Mouse (Mus musculus): Measurements from ENCODE around the gene Oxa1l. TPM values are rescaled to one million over a fixed set of nuclear protein-coding genes. Genes with fewer than 3 reads are reported as not detected.

Oxa1l gene
- polyA plus RNA-seq, 1 experiment from 2014 or later, result 59.0 TPM

- H3K4me2 ChIP-seq (ENCODE audit: low read length), result no peak overlapping the region
- H3K4me3 ChIP-seq (ENCODE audit: low read depth, low read length), result no peak overlapping the region
- no peaks in the 10 kb centered on the region for H3K4me1 ChIP-seq (ENCODE audit: control insufficient read depth, insufficient read depth, low read length)
- no peak for ATAC-seq
- 90% methylated on average over 7 of the region's 7 CpGs for WGBS
- no peaks in the 10 kb centered on the region for H3K9me3 ChIP-seq (replicated peaks; ENCODE audit: control insufficient read depth, low read length)
- H3K27me3 ChIP-seq (replicated peaks; ENCODE audit: control insufficient read depth, insufficient read depth, low read length), result no peaks in the 10 kb centered on the region
- no peak overlapping the region for H3K9ac ChIP-seq (ENCODE audit: low read length)
- no peak for DNase-seq (ENCODE audit: low spot score)
- H3K36me3 ChIP-seq (ENCODE audit: control insufficient read depth, insufficient read depth, low read length), result no peaks in the 10 kb centered on the region
- H3K27ac ChIP-seq (ENCODE audit: low read depth, low read length), result no peak overlapping the region
Observed at GRCm38 (mm10) chr14:54396685-54397084, 36.1 kb downstream of the Oxa1l start.

- Histone ChIP-seq H3K27ac (ENCODE audit: low read depth, low read length) (no peak overlapping the region), H3K27me3 (replicated peaks; ENCODE audit: control insufficient read depth, insufficient read depth, low read length) (no peaks in the 10 kb centered on the region), H3K36me3 (ENCODE audit: control insufficient read depth, insufficient read depth, low read length) (no peaks in the 10 kb centered on the region), H3K4me3 (ENCODE audit: low read depth, low read length) (no peak overlapping the region), H3K9ac (ENCODE audit: low read length) (no peak overlapping the region), H3K9me3 (replicated peaks; ENCODE audit: control insufficient read depth, low read length) (no peaks in the 10 kb centered on the region), H3K4me2 (ENCODE audit: low read length) (no peak overlapping the region), H3K4me1 (ENCODE audit: control insufficient read depth, insufficient read depth, low read length) (no peaks in the 10 kb centered on the region)
- DNase-seq (ENCODE audit: low spot score), result no peak
- 89% methylated on average over 7 of the region's 7 CpGs for WGBS
- ATAC-seq, result no peak
Observed at GRCm38 (mm10) chr14:54397872-54398527, 37.4 kb downstream of the Oxa1l start.

- WGBS, result 77% methylated on average over 7 of the region's 7 CpGs
Observed at GRCm38 (mm10) chr14:54398528-54398916, 37.9 kb downstream of the Oxa1l start.

GRCm38 (mm10) chr14:54398921-54399382, 38.3 kb downstream of the Oxa1l start:
- no peaks in the 10 kb centered on the region for H3K36me3 ChIP-seq (ENCODE audit: control insufficient read depth, insufficient read depth, low read length)
- H3K9ac ChIP-seq (ENCODE audit: low read length), result no peak overlapping the region
- 78% methylated on average over 8 of the region's 8 CpGs for WGBS
- DNase-seq (ENCODE audit: low spot score) (no peak), ATAC-seq (no peak)
- no peaks in the 10 kb centered on the region for H3K9me3 ChIP-seq (replicated peaks; ENCODE audit: control insufficient read depth, low read length)
- H3K4me2 ChIP-seq (ENCODE audit: low read length), result no peak overlapping the region
- H3K4me1 ChIP-seq (ENCODE audit: control insufficient read depth, insufficient read depth, low read length), result no peaks in the 10 kb centered on the region
- H3K27me3 ChIP-seq (replicated peaks; ENCODE audit: control insufficient read depth, insufficient read depth, low read length), result no peaks in the 10 kb centered on the region
- no peak overlapping the region for H3K4me3 ChIP-seq (ENCODE audit: low read depth, low read length)
- H3K27ac ChIP-seq (ENCODE audit: low read depth, low read length), result no peak overlapping the region

More at GRCm38 (mm10) chr14:54398528-54398916, 37.9 kb downstream of the Oxa1l start:
- Histone ChIP-seq H3K27ac (ENCODE audit: low read depth, low read length) (no peak overlapping the region), H3K27me3 (replicated peaks; ENCODE audit: control insufficient read depth, insufficient read depth, low read length) (no peaks in the 10 kb centered on the region), H3K4me1 (ENCODE audit: control insufficient read depth, insufficient read depth, low read length) (no peaks in the 10 kb centered on the region), H3K9me3 (replicated peaks; ENCODE audit: control insufficient read depth, low read length) (no peaks in the 10 kb centered on the region), H3K4me3 (ENCODE audit: low read depth, low read length) (no peak overlapping the region), H3K36me3 (ENCODE audit: control insufficient read depth, insufficient read depth, low read length) (no peaks in the 10 kb centered on the region), H3K4me2 (ENCODE audit: low read length) (no peak overlapping the region), H3K9ac (ENCODE audit: low read length) (no peak overlapping the region)
- DNase-seq (ENCODE audit: low spot score) (no peak), ATAC-seq (no peak)

- DNase-seq (ENCODE audit: low spot score), result no peak
- WGBS, result 84% methylated on average over 3 of the region's 3 CpGs
- Histone ChIP-seq H3K36me3 (ENCODE audit: control insufficient read depth, insufficient read depth, low read length) (no peaks in the 10 kb centered on the region), H3K27me3 (replicated peaks; ENCODE audit: control insufficient read depth, insufficient read depth, low read length) (no peaks in the 10 kb centered on the region), H3K9ac (ENCODE audit: low read length) (no peak overlapping the region), H3K4me2 (ENCODE audit: low read length) (no peak overlapping the region), H3K27ac (ENCODE audit: low read depth, low read length) (no peak overlapping the region), H3K9me3 (replicated peaks; ENCODE audit: control insufficient read depth, low read length) (no peaks in the 10 kb centered on the region), H3K4me1 (ENCODE audit: control insufficient read depth, insufficient read depth, low read length) (no peaks in the 10 kb centered on the region), H3K4me3 (ENCODE audit: low read depth, low read length) (no peak overlapping the region)
- no peak for ATAC-seq
Observed at GRCm38 (mm10) chr14:54401723-54402122, 41.1 kb downstream of the Oxa1l start.

- 85% methylated on average over 25 of the region's 25 CpGs for WGBS
- Histone ChIP-seq H3K4me3 (ENCODE audit: low read depth, low read length) (no peak overlapping the region), H3K9ac (ENCODE audit: low read length) (no peak overlapping the region), H3K27ac (ENCODE audit: low read depth, low read length) (no peak overlapping the region), H3K4me1 (ENCODE audit: control insufficient read depth, insufficient read depth, low read length) (no peaks in the 10 kb centered on the region; the same call in 1 of the 2 replicates), H3K27me3 (replicated peaks; ENCODE audit: control insufficient read depth, insufficient read depth, low read length) (no peaks in the 10 kb centered on the region), H3K36me3 (ENCODE audit: control insufficient read depth, insufficient read depth, low read length) (no peaks in the 10 kb centered on the region), H3K4me2 (ENCODE audit: low read length) (no peak overlapping the region), H3K9me3 (replicated peaks; ENCODE audit: control insufficient read depth, low read length) (no peaks in the 10 kb centered on the region)
- ATAC-seq (no peak), DNase-seq (ENCODE audit: low spot score) (no peak)
Observed at GRCm38 (mm10) chr14:54408336-54409056, 47.9 kb downstream of the Oxa1l start.

GRCm38 (mm10) chr14:54409057-54409645, 48.5 kb downstream of the Oxa1l start:
- Histone ChIP-seq H3K4me3 (ENCODE audit: low read depth, low read length) (no peak overlapping the region), H3K4me2 (ENCODE audit: low read length) (no peak overlapping the region), H3K4me1 (ENCODE audit: control insufficient read depth, insufficient read depth, low read length) (no peaks in the 10 kb centered on the region; the same call in 1 of the 2 replicates), H3K27me3 (replicated peaks; ENCODE audit: control insufficient read depth, insufficient read depth, low read length) (no peaks in the 10 kb centered on the region), H3K27ac (ENCODE audit: low read depth, low read length) (no peak overlapping the region), H3K9me3 (replicated peaks; ENCODE audit: control insufficient read depth, low read length) (no peaks in the 10 kb centered on the region), H3K9ac (ENCODE audit: low read length) (0 out of 2 replicates have a peak overlapping the region, but pooled peaks have one; percentile 13), H3K36me3 (ENCODE audit: control insufficient read depth, insufficient read depth, low read length) (no peaks in the 10 kb centered on the region)
- no peak for ATAC-seq
- WGBS, result 86% methylated on average over 7 of the region's 7 CpGs
- no peak for DNase-seq (ENCODE audit: low spot score)

- H3K9ac ChIP-seq (ENCODE audit: low read length), result peak overlapping the region; percentile 13; the same call in 1 of the 2 replicates
Observed at GRCm38 (mm10) chr14:54409980-54410810, 49.6 kb downstream of the Oxa1l start.

More at GRCm38 (mm10) chr14:54409980-54410810, 49.6 kb downstream of the Oxa1l start:
- Histone ChIP-seq H3K4me2 (ENCODE audit: low read length) (no peak overlapping the region), H3K27me3 (replicated peaks; ENCODE audit: control insufficient read depth, insufficient read depth, low read length) (no peaks in the 10 kb centered on the region), H3K4me1 (ENCODE audit: control insufficient read depth, insufficient read depth, low read length) (no peaks in the 10 kb centered on the region; the same call in 1 of the 2 replicates), H3K9me3 (replicated peaks; ENCODE audit: control insufficient read depth, low read length) (no peaks in the 10 kb centered on the region), H3K36me3 (ENCODE audit: control insufficient read depth, insufficient read depth, low read length) (no peaks in the 10 kb centered on the region), H3K4me3 (ENCODE audit: low read depth, low read length) (no peak overlapping the region), H3K27ac (ENCODE audit: low read depth, low read length) (peak overlapping the region; percentile 30; the same call in 1 of the 2 replicates)
- DNase-seq (ENCODE audit: low spot score), result no peak
- WGBS, result 37% methylated on average over 17 of the region's 17 CpGs
- ATAC-seq, result no peak

Data from forebrain, embryonic 14.5 days (tissue).